Mouse (Mus musculus): ENCODE measurements around the gene Aurkb. TPM values are rescaled to one million over a fixed set of nuclear protein-coding genes. Genes with fewer than 3 reads are reported as not detected.
A peak's percentile ranks its signal among the peaks of the same experiment; 100 is the strongest.

The Aurkb gene
- total and polyA plus RNA-seq, 3 experiments, result 120 to 170 (median 159) TPM

- no peaks in the 10 kb centered on the region for H3K9me3 ChIP-seq (replicated peaks; ENCODE audit: insufficient read depth, low read length)
- H3K36me3 ChIP-seq (ENCODE audit: control insufficient read depth in 1 of 2, insufficient read depth in 2 of 2, low read length in 2 of 2), result peaks cover 0 to 11% of the 10 kb centered on the region in 2 experiments; a peak in 2 of 4 replicates
- H3K27me3 ChIP-seq (ENCODE audit: control insufficient read depth in 1 of 2, insufficient read depth in 2 of 2, low read length in 2 of 2), result no peaks in the 10 kb centered on the region
- H3K4me3 ChIP-seq (ENCODE audit: control insufficient read depth in 1 of 2, insufficient read depth in 1 of 2, low read depth in 2 of 2, low read length in 2 of 2), result peak overlapping the region; percentile 63 to 86
- peaks cover 17% of the 10 kb centered on the region for H3K79me2 ChIP-seq (ENCODE audit: control insufficient read depth, insufficient read depth, low read length, poor library complexity)
- H3K4me1 ChIP-seq (ENCODE audit: control insufficient read depth in 1 of 2, insufficient read depth in 2 of 2, low read length in 2 of 2), result peaks cover 17 to 21% of the 10 kb centered on the region in 2 experiments
- H3K9ac ChIP-seq (ENCODE audit: control insufficient read depth, low read depth, low read length, poor library complexity, severe bottlenecking), result peak overlapping the region; percentile 68
- no peak; the same call in 1 of the 2 replicates for TF ChIP-seq TCF12 (IDR thresholded peaks at IDR 0.05; ENCODE audit: low read depth, low read length)
- no peak for TF ChIP-seq SMC3 (IDR thresholded peaks at IDR 0.05; ENCODE audit: low read depth, low read length)
- 0 out of 2 replicates have a peak, but pooled peaks have one; percentile 43 for TF ChIP-seq MAX (IDR thresholded peaks at IDR 0.05; ENCODE audit: low read length)
- peak; percentile 94 for TF ChIP-seq NRF1 (IDR thresholded peaks at IDR 0.05; ENCODE audit: insufficient read depth, low read depth, low read length, poor library complexity, severe bottlenecking)
- no peak; the same call in 1 of the 2 replicates for TF ChIP-seq NELFE (IDR thresholded peaks at IDR 0.05; ENCODE audit: low read depth, low read length)
- no peak for TF ChIP-seq JUND (IDR thresholded peaks at IDR 0.05; ENCODE audit: low read depth, low read length)
- no peak for TF ChIP-seq POLR2AphosphoS2 (IDR thresholded peaks at IDR 0.05; ENCODE audit: low read length)
- no peak for TF ChIP-seq RAD21 (IDR thresholded peaks at IDR 0.05; ENCODE audit: low read depth, low read length)
- no peak for TF ChIP-seq E2F4 (IDR thresholded peaks at IDR 0.05; ENCODE audit: borderline replicate concordance, low read depth, low read length)
- TF ChIP-seq USF2 (IDR thresholded peaks at IDR 0.05; ENCODE audit: borderline replicate concordance in 1 of 2, insufficient read depth in 1 of 2, low read depth in 1 of 2, low read length in 2 of 2), result no peak
- no peak for TF ChIP-seq UBTF (IDR thresholded peaks at IDR 0.05; ENCODE audit: borderline replicate concordance, insufficient read depth, low read depth, low read length)
- TF ChIP-seq MYB (IDR thresholded peaks at IDR 0.05; ENCODE audit: low read depth, low read length), result no peak
- TF ChIP-seq ELF1 (IDR thresholded peaks at IDR 0.05; ENCODE audit: low read depth, low read length), result peak; percentile 93
- TF ChIP-seq CHD2 (IDR thresholded peaks at IDR 0.05; ENCODE audit: low read length), result no peak
- peak; percentile 95 for TF ChIP-seq MXI1 (IDR thresholded peaks at IDR 0.05; ENCODE audit: low read depth, low read length)
- no peak for TF ChIP-seq MYC (IDR thresholded peaks at IDR 0.05; ENCODE audit: low read depth, low read length)
- TF ChIP-seq RCOR1 (IDR thresholded peaks at IDR 0.05; ENCODE audit: low read depth, low read length), result no peak
- peak; percentile 76 for TF ChIP-seq HCFC1 (IDR thresholded peaks at IDR 0.05; ENCODE audit: low read depth, low read length)
- TF ChIP-seq ZKSCAN1 (IDR thresholded peaks at IDR 0.05; ENCODE audit: low read depth, low read length), result no peak
- peak; percentile 73 for TF ChIP-seq ETS1 (IDR thresholded peaks at IDR 0.05; ENCODE audit: low read depth, low read length)
- TF ChIP-seq GATA1 (IDR thresholded peaks at IDR 0.05; ENCODE audit: low read depth, low read length), result no peak
- no peak for TF ChIP-seq POLR2AphosphoS5 (IDR thresholded peaks at IDR 0.05; ENCODE audit: borderline replicate concordance, low read depth, low read length)
- no peak for TF ChIP-seq CHD1 (IDR thresholded peaks at IDR 0.05; ENCODE audit: low read depth, low read length)
- no peak for TF ChIP-seq BHLHE40 (IDR thresholded peaks at IDR 0.05; ENCODE audit: borderline replicate concordance, low read depth, low read length)
- peak; percentile 50 for TF ChIP-seq USF1 (IDR thresholded peaks at IDR 0.05; ENCODE audit: low read depth, low read length)
- no peak for TF ChIP-seq ZC3H11A (IDR thresholded peaks at IDR 0.05; ENCODE audit: low read depth, low read length)
- TF ChIP-seq EP300 (IDR thresholded peaks at IDR 0.05; ENCODE audit: low read depth in 1 of 2, low read length in 2 of 2), result 0 out of 4 replicates have a peak, but pooled peaks of 1 of the 2 experiments have one; percentile 12
- TF ChIP-seq TBP (IDR thresholded peaks at IDR 0.05; ENCODE audit: low read depth, low read length), result no peak
- TF ChIP-seq CTCF (IDR thresholded peaks at IDR 0.05 in 2 of 3, conservative IDR thresholded peaks at IDR 0.05 in 1 of 3; ENCODE audit: control insufficient read depth in 1 of 3, insufficient read depth in 1 of 3, low read depth in 2 of 3, low read length in 3 of 3, poor library complexity in 1 of 3, severe bottlenecking in 1 of 3), result no peak
- no peak for TF ChIP-seq ZMIZ1 (IDR thresholded peaks at IDR 0.05; ENCODE audit: low read depth, low read length)
- peak; percentile 95 for TF ChIP-seq MEF2A (IDR thresholded peaks at IDR 0.05; ENCODE audit: extremely low read depth, insufficient replicate concordance, low read depth, low read length, poor library complexity, severe bottlenecking)
- TF ChIP-seq GABPA (IDR thresholded peaks at IDR 0.05; ENCODE audit: low read depth, low read length), result no peak
- TF ChIP-seq SIN3A (IDR thresholded peaks at IDR 0.05; ENCODE audit: low read length), result peak; percentile 92
- peak overlapping the region; percentile 70 for H3K27ac ChIP-seq (ENCODE audit: control insufficient read depth, low read depth, low read length)
- peak; percentile 95 for DNase-seq (ENCODE audit: low read depth, low spot score)
These were observed 54.5 kb downstream of the Aurkb start for GRCm38 (mm10) chr11:69099915-69100345.

Measured in MEL (cell line).